Mouse (Mus musculus) CH12.LX (cell line): Measurements from ENCODE around the gene Chrna10. TPM values are rescaled to one million over a fixed set of nuclear protein-coding genes. Genes with fewer than 3 reads are reported as not detected.

Experiments used
- DNase-seq: peaks from one replicate; pipeline ENCODE4 v3.0.0-alpha.2; 2013; ENCODE audit errors: extremely low read depth
- H3K27ac ChIP-seq: 2 replicates; pipeline ENCODE4 v1.5.1; 2012; ENCODE audit warnings: low read depth, mild to moderate bottlenecking, control low read depth, moderate library complexity; ENCODE audit not compliant: insufficient read depth
- H3K27me3 ChIP-seq: replicated peaks from 2 replicates; pipeline ENCODE3; 2012; ENCODE audit warnings: inconsistent platforms
- H3K36me3 ChIP-seq, 2 experiments: replicated peaks in 1 of 2; 2 replicates each; pipeline versions ENCODE3 to v1.6.1; 2012; ENCODE audit warnings: inconsistent platforms in 1 of 2, low read length in 1 of 2, mild to moderate bottlenecking in 1 of 2, mixed read lengths in 1 of 2, moderate library complexity in 1 of 2; ENCODE audit not compliant: control insufficient read depth in 1 of 2, insufficient read depth in 1 of 2
- H3K4me1 ChIP-seq, 2 experiments: 2 replicates each; pipeline ENCODE4 v1.6.1; 2012; ENCODE audit warnings: inconsistent platforms in 1 of 2, moderate library complexity in 1 of 2; ENCODE audit not compliant: insufficient read depth in 2 of 2, control insufficient read depth in 1 of 2
- H3K4me2 ChIP-seq: 2 replicates; pipeline ENCODE4 v1.6.1; 2012; ENCODE audit warnings: low read depth, mild to moderate bottlenecking, control low read depth; ENCODE audit not compliant: poor library complexity, insufficient read depth, severe bottlenecking
- H3K4me3 ChIP-seq, 3 experiments: fragments of 150-350 bp in 1 of 3; sonication (generic) in 1 of 3; replicated peaks in 1 of 3; 2 replicates each; pipeline versions ENCODE3 to v1.5.1; 2011 to 2012; ENCODE audit warnings: low read depth in 2 of 3, low read length in 2 of 3, mild to moderate bottlenecking in 2 of 3, moderate library complexity in 2 of 3, control low read depth in 1 of 3, improper control_type of control experiment in 1 of 3, inconsistent platforms in 1 of 3, mixed read lengths in 1 of 3; ENCODE audit not compliant: poor library complexity in 1 of 3
- H3K79me2 ChIP-seq: replicated peaks from 2 replicates; pipeline ENCODE4 v1.6.1; 2012; ENCODE audit warnings: mild to moderate bottlenecking, moderate library complexity; ENCODE audit not compliant: control insufficient read depth, poor library complexity, insufficient read depth, severe bottlenecking; ENCODE audit errors: extremely low read depth
- H3K9ac ChIP-seq: 2 replicates; pipeline ENCODE4 v1.6.1; 2012; ENCODE audit warnings: low read depth, mild to moderate bottlenecking, control low read depth, moderate library complexity; ENCODE audit not compliant: insufficient read depth
- H3K9me3 ChIP-seq: replicated peaks from 2 replicates; pipeline ENCODE3; 2012; ENCODE audit warnings: low read length, inconsistent platforms, mixed read lengths
- BHLHE40 ChIP-seq: IDR thresholded peaks from 2 replicates; pipeline ENCODE4 v1.6.1; 2011; ENCODE audit warnings: mild to moderate bottlenecking, low read depth, low read length, improper control_type of control experiment
- E2F4 ChIP-seq: IDR thresholded peaks from 2 replicates; pipeline ENCODE4 v1.6.1; 2011; ENCODE audit warnings: low read depth, low read length, improper control_type of control experiment; ENCODE audit not compliant: insufficient replicate concordance
- ELF1 ChIP-seq: IDR thresholded peaks from 2 replicates; pipeline ENCODE4 v1.6.1; 2014; ENCODE audit warnings: low read depth, mild to moderate bottlenecking, inconsistent platforms, low read length, improper control_type of control experiment
- ETS1 ChIP-seq: conservative IDR thresholded peaks from 2 replicates; pipeline ENCODE4 v1.6.1; 2012; ENCODE audit warnings: low read depth, mild to moderate bottlenecking, inconsistent platforms, low read length, improper control_type of control experiment, moderate library complexity
- JUN ChIP-seq: IDR thresholded peaks from 2 replicates; pipeline ENCODE4 v1.6.1; 2011; ENCODE audit warnings: low read depth, mild to moderate bottlenecking, low read length, improper control_type of control experiment, moderate library complexity; ENCODE audit not compliant: insufficient read depth
- MAX ChIP-seq: IDR thresholded peaks from 2 replicates; pipeline ENCODE4 v1.6.1; 2011; ENCODE audit warnings: low read length, improper control_type of control experiment
- MAZ ChIP-seq: IDR thresholded peaks from 2 replicates; pipeline ENCODE4 v1.6.1; 2012; ENCODE audit warnings: low read depth, mild to moderate bottlenecking, inconsistent platforms, low read length, improper control_type of control experiment, moderate library complexity
- MEF2A ChIP-seq: IDR thresholded peaks from 2 replicates; pipeline ENCODE4 v1.6.1; 2014; ENCODE audit warnings: low read depth, mild to moderate bottlenecking, inconsistent platforms, low read length, improper control_type of control experiment, borderline replicate concordance
- MXI1 ChIP-seq: IDR thresholded peaks from 2 replicates; pipeline ENCODE4 v1.6.1; 2011; ENCODE audit warnings: mild to moderate bottlenecking, low read depth, low read length, improper control_type of control experiment
- MYC ChIP-seq: IDR thresholded peaks from 2 replicates; pipeline ENCODE4 v1.6.1; 2011; ENCODE audit warnings: low read depth, mild to moderate bottlenecking, improper control_type of control experiment, low read length
- NELFE ChIP-seq: IDR thresholded peaks from 2 replicates; pipeline ENCODE4 v1.6.1; 2011; ENCODE audit warnings: low read depth, low read length, improper control_type of control experiment
- NRF1 ChIP-seq: IDR thresholded peaks from 2 replicates; pipeline ENCODE4 v1.6.1; 2014; ENCODE audit warnings: low read depth, mild to moderate bottlenecking, inconsistent platforms, low read length, improper control_type of control experiment, moderate library complexity
- PAX5 ChIP-seq: IDR thresholded peaks from 2 replicates; pipeline ENCODE4 v1.6.1; 2012; ENCODE audit warnings: low read length, inconsistent platforms, mixed read lengths
- POLR2AphosphoS2 ChIP-seq: IDR thresholded peaks from 2 replicates; pipeline ENCODE4 v1.6.1; 2011; ENCODE audit warnings: low read depth, low read length, improper control_type of control experiment
- SIN3A ChIP-seq: IDR thresholded peaks from 2 replicates; pipeline ENCODE4 v1.6.1; 2012; ENCODE audit warnings: low read length, improper control_type of control experiment, inconsistent platforms
- SMC3 ChIP-seq: IDR thresholded peaks from 2 replicates; pipeline ENCODE4 v1.6.1; 2011; ENCODE audit warnings: low read depth, low read length, improper control_type of control experiment
- TBP ChIP-seq: conservative IDR thresholded peaks from 2 replicates; pipeline ENCODE4 v1.6.1; 2011; ENCODE audit warnings: low read depth, low read length, improper control_type of control experiment
- TCF12 ChIP-seq: IDR thresholded peaks from 2 replicates; pipeline ENCODE4 v1.6.1; 2014; ENCODE audit warnings: low read depth, mild to moderate bottlenecking, inconsistent platforms, low read length, improper control_type of control experiment
- USF2 ChIP-seq: conservative IDR thresholded peaks from 2 replicates; pipeline ENCODE4 v1.6.1; 2011; ENCODE audit warnings: low read depth, low read length, improper control_type of control experiment
- ZKSCAN1 ChIP-seq: IDR thresholded peaks from 2 replicates; pipeline ENCODE4 v1.6.1; 2012; ENCODE audit warnings: low read depth, inconsistent platforms, low read length, improper control_type of control experiment, borderline replicate concordance
- ZMIZ1 ChIP-seq: IDR thresholded peaks from 2 replicates; pipeline ENCODE4 v1.6.1; 2012; ENCODE audit warnings: low read depth, mild to moderate bottlenecking, inconsistent platforms, low read length, improper control_type of control experiment
- ZNF384 ChIP-seq: IDR thresholded peaks from 2 replicates; pipeline ENCODE4 v1.6.1; 2012; ENCODE audit warnings: low read depth, low read length, improper control_type of control experiment, inconsistent platforms
- dilution Hi-C: fragments of 300-500 bp; cut with MboI; formaldehyde crosslinking; loops from 2 replicates; pipeline ENCODE4 v1.14.3; 2020; ENCODE audit warnings: low sequenced_read_pairs; ENCODE audit not compliant: extremely low pct_unique_long_range_greater_than_20kb, extremely low pct_ligation_motif_present
- in situ Hi-C: fragments of 300-500 bp; cut with MboI; formaldehyde crosslinking; loops from 3 replicates; pipeline ENCODE4 v1.14.3; 2019; ENCODE audit warnings: low sequenced_read_pairs, low pct_ligation_motif_present, low pct_unique_long_range_greater_than_20kb, mixed read lengths
- polyA plus RNA-seq: library from polyadenylated mRNA; unstranded; fragments of >175 nt; gene quantifications from 2 replicates; pipeline ENCODE4 v1.2.1, GENCODE M21; 2012; ENCODE audit warnings: low read depth; ENCODE audit not compliant: insufficient read length
- total RNA-seq, 2 experiments: library from RNA; depleted of rRNA; stranded (reverse); fragments of 300-350 nt in 1 of 2; fragments of >200 nt in 1 of 2; gene quantifications; 2 replicates each; pipeline ENCODE4 v1.2.3; 2012 to 2014

Chrna10 gene
- total and polyA plus RNA-seq, 3 experiments: not detected

DNA sequence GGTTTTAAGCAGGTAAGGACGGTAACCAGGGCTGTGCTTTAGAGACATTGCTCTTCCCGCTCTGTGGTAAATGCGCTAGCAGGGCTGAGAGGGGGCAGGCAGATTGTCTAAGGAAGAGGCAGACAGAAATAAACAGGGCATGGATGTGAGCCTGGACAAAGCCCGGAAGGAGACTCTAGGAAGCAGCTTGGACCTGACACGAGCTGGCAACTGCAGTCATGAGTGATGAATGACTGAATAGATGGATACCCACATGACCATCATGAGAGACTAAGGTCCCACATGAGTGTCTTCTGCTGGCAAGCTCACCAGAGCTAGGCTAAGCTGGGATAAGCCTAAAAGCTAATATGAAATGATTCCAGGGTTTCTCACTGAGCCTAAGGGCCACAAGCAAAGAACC lies 12.5 kb downstream of the Chrna10 start:
- Histone ChIP-seq H3K27ac (no peak overlapping the region), H3K36me3 (peaks cover 0 to 3% of the 10 kb centered on the region in 2 experiments), H3K9me3 (no peaks in the 10 kb centered on the region), H3K27me3 (no peaks in the 10 kb centered on the region), H3K4me3 (no peak overlapping the region), H3K79me2 (no peaks in the 10 kb centered on the region), H3K9ac (no peak overlapping the region), H3K4me2 (no peak overlapping the region), H3K4me1 (peaks cover 0 to 25% of the 10 kb centered on the region in 2 experiments; a peak in 3 of 4 replicates)
- in situ Hi-C loops: no loop called here
- no peak for DNase-seq
- dilution Hi-C loops: no loop called here
- TF ChIP-seq SMC3: no peak
- no peak for TF ChIP-seq USF2
- no peak for TF ChIP-seq PAX5
- TF ChIP-seq TCF12: no peak
- TF ChIP-seq TBP: no peak
- no peak for TF ChIP-seq ELF1
- no peak for TF ChIP-seq E2F4
- TF ChIP-seq ZMIZ1: no peak
- TF ChIP-seq MAX: no peak

DNA sequence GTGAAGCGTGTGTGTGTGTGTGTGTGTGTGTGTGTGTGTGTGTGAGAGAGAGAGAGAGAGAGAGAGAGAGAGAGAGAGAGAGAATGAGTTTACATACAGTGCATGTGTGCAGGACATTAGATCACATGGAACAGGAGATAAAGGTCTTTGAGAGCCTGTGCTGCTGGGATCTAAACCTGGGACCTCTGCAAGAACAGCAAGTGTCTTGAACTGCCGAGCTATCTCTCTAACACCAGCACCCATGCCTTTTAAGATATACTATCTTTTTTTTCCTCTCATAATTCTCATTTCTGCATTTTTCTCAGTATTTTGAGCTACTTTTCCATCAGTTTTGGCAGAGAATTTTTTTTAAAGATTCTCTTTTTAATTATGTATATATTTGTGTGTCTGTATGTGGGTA lies 13.1 kb downstream of the Chrna10 start:
- in situ Hi-C loops (no loop called here), dilution Hi-C loops (no loop called here)
- Histone ChIP-seq H3K27ac (no peak overlapping the region), H3K27me3 (no peaks in the 10 kb centered on the region), H3K9me3 (no peaks in the 10 kb centered on the region), H3K9ac (no peak overlapping the region), H3K36me3 (peaks cover 0 to 9% of the 10 kb centered on the region in 2 experiments), H3K4me1 (peaks cover 0 to 25% of the 10 kb centered on the region in 2 experiments; a peak in 3 of 4 replicates), H3K4me3 (no peak overlapping the region), H3K4me2 (no peak overlapping the region), H3K79me2 (no peaks in the 10 kb centered on the region)
- no peak for TF ChIP-seq SIN3A
- no peak for TF ChIP-seq NRF1
- TF ChIP-seq JUN: no peak
- TF ChIP-seq SMC3: no peak
- TF ChIP-seq NELFE: no peak
- no peak for TF ChIP-seq MEF2A
- TF ChIP-seq BHLHE40: no peak
- TF ChIP-seq POLR2AphosphoS2: no peak
- TF ChIP-seq ZNF384: no peak
- TF ChIP-seq MYC: no peak
- no peak for TF ChIP-seq ZKSCAN1
- TF ChIP-seq PAX5: no peak
- no peak for TF ChIP-seq MXI1
- TF ChIP-seq ETS1: no peak
- no peak for TF ChIP-seq MAZ
- DNase-seq: no peak
